Mouse (Mus musculus): ENCODE data around the gene Bak1. TPM values are rescaled to one million over a fixed set of nuclear protein-coding genes. Genes with fewer than 3 reads are reported as not detected.

Gene Bak1
- polyA plus RNA-seq, 1 experiment from 2014 or later: 5.3 TPM

DNA sequence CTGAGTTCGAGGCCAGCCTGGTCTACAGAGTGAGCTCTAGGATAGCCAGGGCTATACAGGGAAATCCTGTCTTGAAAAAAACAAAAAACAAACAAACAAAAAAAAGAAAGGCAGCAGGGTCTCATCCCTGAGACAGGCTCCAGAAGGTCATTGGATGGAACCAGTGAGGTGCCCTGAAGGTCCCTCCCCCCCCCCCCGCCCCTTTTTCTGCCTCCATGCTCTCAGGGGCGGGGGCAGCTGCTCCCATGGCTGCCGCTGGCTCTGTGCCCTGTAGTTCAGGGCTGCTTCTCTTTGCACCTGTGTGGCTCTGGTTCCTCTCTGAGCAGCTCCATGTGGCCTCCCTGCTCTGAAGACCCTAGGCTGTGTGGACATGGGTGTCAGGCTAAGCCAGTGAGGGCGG, 40.3 kb upstream of the Bak1 start:
- no peaks in the 10 kb centered on the region for H3K9me3 ChIP-seq
- H3K4me2 ChIP-seq: no peak overlapping the region
- ATAC-seq (ENCODE audit: insufficient number of reproducible peaks, insufficient read depth, low FRiP score, low TSS enrichment, low read depth): no peak
- 67% methylated on average over 5 of the region's 5 CpGs for WGBS
- H3K27ac ChIP-seq: no peak overlapping the region
- peaks cover 18% of the 10 kb centered on the region for H3K4me1 ChIP-seq (replicated peaks)
- H3K36me3 ChIP-seq: no peaks in the 10 kb centered on the region
- no peaks in the 10 kb centered on the region for H3K27me3 ChIP-seq
- H3K9ac ChIP-seq (replicated peaks): no peak overlapping the region
- H3K4me3 ChIP-seq (replicated peaks): no peak overlapping the region

DNA sequence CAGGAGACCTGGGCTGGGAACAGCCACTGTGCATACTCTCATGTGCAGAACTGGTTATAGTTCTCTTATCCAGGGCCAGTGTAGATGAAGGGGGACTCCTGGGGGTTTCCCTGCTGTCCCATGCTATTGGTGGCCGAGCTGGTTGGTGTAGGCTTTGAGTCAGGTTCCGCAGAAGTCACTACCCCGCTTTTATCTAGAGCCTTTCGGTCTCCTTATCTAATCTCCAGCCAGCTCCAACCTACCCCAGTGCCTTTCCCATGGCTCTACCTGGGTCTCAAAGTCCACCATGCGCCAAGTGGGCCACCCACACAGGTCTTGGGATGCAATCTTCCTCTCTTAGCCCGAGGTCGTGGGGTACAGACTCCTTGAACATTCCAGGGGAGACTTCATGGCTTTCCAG, 37.3 kb upstream of the Bak1 start:
- 87% methylated on average over 7 of the region's 7 CpGs for WGBS
- Histone ChIP-seq H3K36me3 (no peaks in the 10 kb centered on the region; the same call in 1 of the 2 replicates), H3K9me3 (peaks cover 4% of the 10 kb centered on the region; the same call in 1 of the 2 replicates), H3K4me3 (replicated peaks) (no peak overlapping the region), H3K27me3 (no peaks in the 10 kb centered on the region), H3K4me1 (replicated peaks) (peaks cover 25% of the 10 kb centered on the region), H3K4me2 (no peak overlapping the region), H3K27ac (no peak overlapping the region), H3K9ac (replicated peaks) (no peak overlapping the region)
- no peak for ATAC-seq (ENCODE audit: insufficient number of reproducible peaks, insufficient read depth, low FRiP score, low TSS enrichment, low read depth)

DNA sequence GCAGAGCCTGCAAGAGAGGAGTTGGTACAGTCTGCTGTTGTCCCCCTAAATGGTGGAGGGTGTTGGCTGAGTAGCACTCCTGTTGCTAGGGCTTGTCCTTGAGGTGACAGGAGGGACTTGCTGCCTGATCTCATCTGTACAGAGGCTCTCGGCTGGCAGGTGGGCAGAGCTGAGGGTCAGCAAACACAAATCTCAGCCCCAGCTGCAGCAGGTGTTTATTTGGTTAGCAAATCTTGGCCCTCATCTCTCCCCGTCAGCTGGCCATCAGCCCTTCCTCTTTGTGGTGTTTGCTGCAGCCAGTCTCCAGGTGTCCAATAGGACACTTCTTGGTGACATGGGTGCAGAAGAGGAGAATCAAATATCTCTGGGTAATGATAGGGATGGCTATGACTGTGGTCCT, 35.4 kb upstream of the Bak1 start:
- Histone ChIP-seq H3K4me1 (replicated peaks) (peaks cover 30% of the 10 kb centered on the region), H3K27ac (0 out of 2 replicates have a peak overlapping the region, but pooled peaks have one; percentile 53), H3K4me2 (no peak overlapping the region), H3K4me3 (replicated peaks) (no peak overlapping the region), H3K36me3 (no peaks in the 10 kb centered on the region; the same call in 1 of the 2 replicates), H3K9me3 (peaks cover 4% of the 10 kb centered on the region; the same call in 1 of the 2 replicates), H3K27me3 (peaks cover 3% of the 10 kb centered on the region), H3K9ac (replicated peaks) (no peak overlapping the region)
- WGBS: 54% methylated on average over 2 of the region's 2 CpGs
- ATAC-seq (ENCODE audit: insufficient number of reproducible peaks, insufficient read depth, low FRiP score, low TSS enrichment, low read depth): no peak

DNA sequence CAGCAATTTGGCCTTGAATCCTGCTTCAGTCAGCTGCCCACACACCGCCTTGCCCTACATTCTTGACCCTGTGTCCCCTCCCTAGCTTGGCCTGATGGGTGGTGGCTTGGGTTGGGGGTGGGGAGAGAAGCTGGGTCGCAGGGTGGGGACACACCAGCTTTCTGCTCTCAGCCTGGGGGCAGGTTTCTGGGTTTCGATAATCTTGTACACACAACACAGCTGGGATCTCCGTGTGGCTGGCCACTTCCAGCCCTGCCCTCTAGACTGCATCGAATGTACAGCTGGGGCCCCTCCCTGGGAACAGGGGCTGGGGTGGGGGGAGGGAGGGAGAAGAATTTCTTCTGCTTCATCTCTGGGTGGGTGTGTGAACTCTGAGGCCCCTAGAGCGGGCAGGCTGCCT, 34.9 kb upstream of the Bak1 start:
- ATAC-seq (ENCODE audit: insufficient number of reproducible peaks, insufficient read depth, low FRiP score, low TSS enrichment, low read depth): no peak
- no peak overlapping the region for H3K4me3 ChIP-seq (replicated peaks)
- H3K27ac ChIP-seq: 0 out of 2 replicates have a peak overlapping the region, but pooled peaks have one; percentile 53
- no peaks in the 10 kb centered on the region; the same call in 1 of the 2 replicates for H3K36me3 ChIP-seq
- WGBS: 42% methylated on average over 6 of the region's 6 CpGs
- H3K4me1 ChIP-seq (replicated peaks): peaks cover 33% of the 10 kb centered on the region
- no peak overlapping the region for H3K4me2 ChIP-seq
- H3K9ac ChIP-seq (replicated peaks): no peak overlapping the region
- peaks cover 7% of the 10 kb centered on the region for H3K27me3 ChIP-seq
- H3K9me3 ChIP-seq: peaks cover 4% of the 10 kb centered on the region; the same call in 1 of the 2 replicates

DNA sequence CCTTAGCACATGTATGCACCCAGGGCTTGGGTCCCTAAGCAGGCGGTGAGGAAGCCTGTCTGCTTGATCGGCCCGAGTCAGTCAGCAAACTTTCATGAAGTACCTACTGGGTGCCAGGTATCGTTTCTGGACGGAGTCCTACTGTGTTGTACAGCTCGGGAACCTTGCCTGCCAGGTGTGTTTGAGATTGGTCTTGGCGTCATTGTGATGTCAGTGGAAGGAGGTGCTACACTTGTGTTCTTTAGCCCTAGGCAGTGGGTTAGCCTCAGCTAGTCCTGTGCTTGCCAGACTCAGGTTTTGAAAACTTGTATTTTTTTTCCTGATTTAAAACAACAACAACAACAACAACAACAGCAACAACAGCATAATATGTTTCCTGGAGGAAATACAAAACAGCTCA, 33.9 kb upstream of the Bak1 start:
- no peaks in the 10 kb centered on the region; the same call in 1 of the 2 replicates for H3K36me3 ChIP-seq
- 96% methylated on average over 7 of the region's 7 CpGs for WGBS

DNA sequence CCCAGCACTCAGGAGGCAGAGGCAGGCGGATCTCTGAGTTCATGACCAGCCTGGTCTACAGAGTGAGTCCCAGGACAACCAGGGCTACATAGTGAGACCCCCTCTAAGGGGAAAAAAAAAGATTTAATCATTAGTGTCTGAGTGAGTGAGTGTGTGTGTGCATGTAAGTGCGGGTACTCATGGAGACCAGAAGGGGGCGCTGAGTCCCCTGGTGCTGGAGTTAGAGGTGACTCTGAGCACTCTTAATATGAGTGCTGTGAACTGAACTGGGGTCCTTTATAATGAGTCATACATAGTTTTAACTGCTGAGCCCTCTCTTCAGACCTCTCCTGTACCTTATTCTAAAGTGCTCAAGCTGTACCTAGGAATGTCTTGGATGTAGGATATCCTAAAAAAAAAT, 32.9 kb upstream of the Bak1 start:
- H3K4me3 ChIP-seq (replicated peaks): no peak overlapping the region
- whole genome bisulfite sequencing: 89% methylated on average over 3 of the region's 3 CpGs

More for the DNA sequence above, 33.9 kb upstream of the Bak1 start:
- Histone ChIP-seq H3K9me3 (peaks cover 4% of the 10 kb centered on the region; the same call in 1 of the 2 replicates), H3K4me3 (replicated peaks) (no peak overlapping the region), H3K4me1 (replicated peaks) (peaks cover 43% of the 10 kb centered on the region), H3K27me3 (peaks cover 18% of the 10 kb centered on the region), H3K4me2 (no peak overlapping the region), H3K27ac (no peak overlapping the region), H3K9ac (replicated peaks) (no peak overlapping the region)
- ATAC-seq (ENCODE audit: insufficient number of reproducible peaks, insufficient read depth, low FRiP score, low TSS enrichment, low read depth): no peak

DNA sequence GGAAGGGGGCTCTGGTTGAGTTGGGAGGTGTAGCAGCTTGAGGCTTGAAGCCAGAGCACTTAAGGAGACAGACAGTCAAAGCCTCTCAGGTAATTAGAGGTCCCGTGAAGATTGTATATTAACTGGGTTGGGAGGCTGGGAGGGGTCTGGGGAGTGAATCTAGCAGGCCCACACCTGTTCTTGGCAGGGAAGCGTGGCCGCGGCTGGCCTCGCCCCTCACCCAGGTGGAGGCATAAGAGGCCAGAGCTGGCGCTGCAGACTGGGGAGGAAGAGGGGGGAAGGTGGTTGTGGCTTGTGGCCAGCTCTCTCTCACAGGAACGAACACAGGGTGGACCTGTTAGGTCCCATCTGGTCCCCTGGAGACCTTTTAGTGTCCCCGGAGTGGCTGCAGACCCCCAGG, 31.9 kb upstream of the Bak1 start:
- Histone ChIP-seq H3K27me3 (peaks cover 20% of the 10 kb centered on the region), H3K4me1 (replicated peaks) (peaks cover 50% of the 10 kb centered on the region), H3K36me3 (no peaks in the 10 kb centered on the region; the same call in 1 of the 2 replicates), H3K4me3 (replicated peaks) (no peak overlapping the region), H3K27ac (no peak overlapping the region), H3K9me3 (peaks cover 4% of the 10 kb centered on the region; the same call in 1 of the 2 replicates), H3K4me2 (no peak overlapping the region), H3K9ac (replicated peaks) (no peak overlapping the region)
- ATAC-seq (ENCODE audit: insufficient number of reproducible peaks, insufficient read depth, low FRiP score, low TSS enrichment, low read depth): no peak
- WGBS: 69% methylated on average over 8 of the region's 8 CpGs

More for the DNA sequence above, 32.9 kb upstream of the Bak1 start:
- H3K36me3 ChIP-seq: no peaks in the 10 kb centered on the region; the same call in 1 of the 2 replicates
- H3K4me1 ChIP-seq (replicated peaks): peaks cover 43% of the 10 kb centered on the region
- H3K27ac ChIP-seq: no peak overlapping the region
- H3K9me3 ChIP-seq: peaks cover 4% of the 10 kb centered on the region; the same call in 1 of the 2 replicates
- no peak overlapping the region for H3K4me2 ChIP-seq
- no peak overlapping the region for H3K9ac ChIP-seq (replicated peaks)
- ATAC-seq (ENCODE audit: insufficient number of reproducible peaks, insufficient read depth, low FRiP score, low TSS enrichment, low read depth): no peak
- H3K27me3 ChIP-seq: peaks cover 20% of the 10 kb centered on the region

DNA sequence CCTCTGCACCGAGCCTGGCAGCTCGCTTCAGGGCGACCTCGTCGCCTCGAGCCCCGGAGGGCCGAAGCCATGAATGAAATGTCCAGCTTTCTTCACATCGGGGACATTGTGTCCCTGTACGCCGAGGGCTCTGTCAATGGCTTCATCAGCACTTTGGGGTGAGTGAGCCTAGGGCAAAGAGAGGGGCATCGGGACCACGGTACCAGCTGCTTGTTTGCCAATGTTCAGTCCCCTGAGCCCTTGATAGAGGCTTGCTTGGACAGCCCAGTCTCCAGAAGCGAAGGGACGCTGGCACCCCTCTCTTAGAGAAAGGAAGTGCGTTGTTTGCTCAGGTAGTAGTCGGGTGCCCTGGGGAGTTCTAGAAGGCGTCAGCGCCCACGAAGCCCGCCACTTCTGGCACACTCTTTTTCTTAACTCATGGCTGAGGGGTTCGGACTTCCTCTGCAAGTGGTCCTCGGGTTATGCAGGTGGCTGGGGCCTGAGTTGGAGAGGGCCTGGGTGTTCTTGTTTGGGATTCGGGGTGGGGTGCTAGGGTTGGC, 28.8 kb upstream of the Bak1 start:
- Histone ChIP-seq H3K9ac (replicated peaks) (peak overlapping the region; percentile 61), H3K4me1 (replicated peaks) (peaks cover 38% of the 10 kb centered on the region), H3K9me3 (peaks cover 4% of the 10 kb centered on the region; the same call in 1 of the 2 replicates), H3K27me3 (peaks cover 20% of the 10 kb centered on the region), H3K4me2 (peak overlapping the region; percentile 89), H3K36me3 (no peaks in the 10 kb centered on the region; the same call in 1 of the 2 replicates), H3K27ac (peak overlapping the region; percentile 82), H3K4me3 (replicated peaks) (peak overlapping the region; percentile 65)
- under 1% methylated on average over 24 of the region's 24 CpGs for WGBS
- ATAC-seq (ENCODE audit: insufficient number of reproducible peaks, insufficient read depth, low FRiP score, low TSS enrichment, low read depth): no peak; the same call in 1 of the 2 replicates

DNA sequence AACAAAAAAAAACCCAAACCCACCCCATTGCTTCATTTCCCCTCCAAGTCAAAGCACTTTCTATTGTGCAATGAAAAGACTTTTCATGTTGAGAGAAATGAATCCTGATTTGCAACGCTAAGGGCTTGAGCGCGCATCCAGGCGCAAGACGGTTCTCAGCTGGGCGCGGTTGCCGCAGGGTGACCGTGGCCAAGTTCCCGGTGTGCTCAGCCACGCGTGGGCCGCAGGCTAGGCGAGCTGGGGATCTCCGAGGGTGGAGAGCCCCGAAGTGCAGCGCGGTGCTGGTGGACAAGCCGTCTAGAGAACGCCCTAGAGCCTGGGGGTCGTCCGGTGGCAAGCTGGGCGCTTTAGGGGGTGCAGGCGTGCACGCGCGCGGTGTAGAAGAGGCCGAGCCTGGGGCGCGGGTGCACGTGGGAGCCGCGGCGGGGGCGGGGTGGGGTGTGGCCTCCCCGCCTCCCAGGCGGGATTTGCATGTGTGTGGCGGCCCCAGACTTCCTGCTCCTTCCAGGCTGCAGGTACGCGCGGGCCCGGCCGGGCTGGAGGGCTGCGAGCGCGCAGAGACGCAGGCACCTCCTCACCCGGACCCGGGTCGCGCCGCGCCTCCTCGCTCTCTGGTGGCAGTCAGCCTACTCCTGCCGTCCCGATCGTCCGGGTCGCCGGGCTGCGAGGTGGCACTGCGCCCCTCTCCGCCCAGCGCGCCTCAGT, 28.2 kb upstream of the Bak1 start, which contains the start of gene Itpr3:
TSS of gene Itpr3 (plus strand) at position 493 of the 705 bp plus-strand sequence.
- H3K9ac ChIP-seq (replicated peaks): peak within 1 kb of the TSS; percentile 61
- H3K27ac ChIP-seq: peak within 1 kb of the TSS; percentile 82
- H3K27me3 ChIP-seq: peaks cover 20% of the 10 kb centered on the region
- no peaks in the 10 kb centered on the region; the same call in 1 of the 2 replicates for H3K36me3 ChIP-seq
- under 1% methylated on average over 64 of the region's 66 CpGs for WGBS
- peaks cover 42% of the 10 kb centered on the region for H3K4me1 ChIP-seq (replicated peaks)
- peaks cover 4% of the 10 kb centered on the region; the same call in 1 of the 2 replicates for H3K9me3 ChIP-seq
- ATAC-seq (ENCODE audit: insufficient number of reproducible peaks, insufficient read depth, low FRiP score, low TSS enrichment, low read depth): peak; percentile 49; the same call in 1 of the 2 replicates
- H3K4me2 ChIP-seq: peak within 1 kb of the TSS; percentile 89
- peak within 1 kb of the TSS; percentile 65 for H3K4me3 ChIP-seq (replicated peaks)

DNA sequence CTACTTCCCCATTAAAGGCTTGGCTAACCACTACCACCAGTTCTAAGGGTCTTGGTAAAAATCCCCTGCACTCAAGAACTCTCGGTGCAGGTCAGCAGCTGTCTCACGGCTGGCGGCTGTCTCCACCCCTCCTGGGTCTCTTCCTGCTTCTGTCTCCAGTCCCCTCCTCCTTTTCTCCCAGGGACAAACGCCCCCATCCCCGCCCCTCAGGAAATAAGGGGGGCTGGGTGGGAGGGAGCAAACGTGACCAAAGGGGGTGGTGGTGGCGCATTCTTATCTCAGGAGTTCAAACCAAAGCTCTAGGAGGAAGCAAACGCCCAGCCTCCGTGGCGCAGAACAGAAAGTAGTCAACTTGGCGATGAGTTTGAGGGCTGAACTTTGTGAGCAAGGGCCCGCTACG, 27.4 kb upstream of the Bak1 start:
- WGBS: under 1% methylated on average over 13 of the region's 13 CpGs
- H3K27ac ChIP-seq: peak overlapping the region; percentile 82
- no peak for ATAC-seq (ENCODE audit: insufficient number of reproducible peaks, insufficient read depth, low FRiP score, low TSS enrichment, low read depth)
- peaks cover 20% of the 10 kb centered on the region for H3K27me3 ChIP-seq
- peak overlapping the region; percentile 65 for H3K4me3 ChIP-seq (replicated peaks)
- H3K4me2 ChIP-seq: peak overlapping the region; percentile 89
- H3K9ac ChIP-seq (replicated peaks): peak overlapping the region; percentile 61
- H3K9me3 ChIP-seq: no peaks in the 10 kb centered on the region
- peaks cover 49% of the 10 kb centered on the region for H3K4me1 ChIP-seq (replicated peaks)
- no peaks in the 10 kb centered on the region for H3K36me3 ChIP-seq

DNA sequence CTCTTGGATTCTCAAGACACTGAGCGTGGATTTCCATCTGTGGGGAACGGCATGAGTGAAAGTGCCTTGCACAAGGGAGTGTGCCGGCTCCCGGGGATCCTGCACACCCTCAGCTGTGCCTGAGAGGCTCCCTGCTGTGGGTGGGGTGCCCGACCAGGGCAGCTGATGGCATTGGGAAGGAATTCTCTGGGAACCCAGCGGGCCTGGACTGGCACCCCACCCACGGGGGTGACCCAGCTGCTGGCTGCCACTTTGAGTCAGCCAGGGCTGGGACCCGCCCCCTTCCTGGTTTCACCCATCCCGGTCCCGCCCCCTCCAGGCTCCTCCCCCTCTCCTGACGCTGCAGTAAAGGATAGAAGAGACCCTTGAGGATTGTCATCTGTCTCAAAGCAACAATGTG, 22.7 kb upstream of the Bak1 start:
- no peak overlapping the region for H3K4me3 ChIP-seq (replicated peaks)
- H3K4me2 ChIP-seq: no peak overlapping the region
- no peaks in the 10 kb centered on the region for H3K36me3 ChIP-seq
- H3K27ac ChIP-seq: no peak overlapping the region; the same call in 1 of the 2 replicates
- H3K27me3 ChIP-seq: no peaks in the 10 kb centered on the region
- H3K4me1 ChIP-seq (replicated peaks): peaks cover 22% of the 10 kb centered on the region
- H3K9ac ChIP-seq (replicated peaks): no peak overlapping the region
- H3K9me3 ChIP-seq: no peaks in the 10 kb centered on the region
- ATAC-seq (ENCODE audit: insufficient number of reproducible peaks, insufficient read depth, low FRiP score, low TSS enrichment, low read depth): no peak
- 34% methylated on average over 10 of the region's 11 CpGs for WGBS
